Mouse (Mus musculus): ENCODE measurements around the gene Fgf3. TPM values are rescaled to one million over a fixed set of nuclear protein-coding genes. Genes with fewer than 3 reads are reported as not detected.
"Not testable (repeated sequence)": the region's sequence is repeated elsewhere in the genome, so short reads cannot be mapped to it uniquely, and the experiment has no call there.

The Fgf3 gene
- polyA plus RNA-seq, 1 experiment from 2014 or later, result 13.1 TPM

GRCm38 (mm10) chr7:144888564-144889299 is 50.8 kb downstream of the Fgf3 start:
- H3K27me3 ChIP-seq (replicated peaks; ENCODE audit: control insufficient read depth, insufficient read depth, low read length), result no peaks in the 10 kb centered on the region; the same call in 1 of the 2 replicates
- H3K4me3 ChIP-seq (ENCODE audit: low read length), result no peak overlapping the region
- no peaks in the 10 kb centered on the region for H3K9me3 ChIP-seq (ENCODE audit: control insufficient read depth, low read length)
- H3K4me1 ChIP-seq (ENCODE audit: control insufficient read depth, insufficient read depth, low read depth, low read length), result no peaks in the 10 kb centered on the region
- no peak overlapping the region for H3K4me2 ChIP-seq (ENCODE audit: low read length)
- H3K36me3 ChIP-seq (ENCODE audit: control insufficient read depth, insufficient read depth, low read length), result no peaks in the 10 kb centered on the region
- H3K9ac ChIP-seq (ENCODE audit: low read depth, low read length), result no peak overlapping the region
- ATAC-seq, result no peak
- WGBS, result 8% methylated on average over 18 of the region's 18 CpGs
- H3K27ac ChIP-seq (ENCODE audit: low read depth, low read length), result no peak overlapping the region

GRCm38 (mm10) chr7:144890661-144891060 is 52.8 kb downstream of the Fgf3 start:
- H3K27me3 ChIP-seq (replicated peaks; ENCODE audit: control insufficient read depth, insufficient read depth, low read length); H3K9me3 ChIP-seq (ENCODE audit: control insufficient read depth, low read length); H3K4me2 ChIP-seq (ENCODE audit: low read length); H3K36me3 ChIP-seq (ENCODE audit: control insufficient read depth, insufficient read depth, low read length); H3K9ac ChIP-seq (ENCODE audit: low read depth, low read length); ATAC-seq; H3K27ac ChIP-seq (ENCODE audit: low read depth, low read length); H3K4me3 ChIP-seq (ENCODE audit: low read length): not testable (repeated sequence)
- H3K4me1 ChIP-seq (ENCODE audit: control insufficient read depth, insufficient read depth, low read depth, low read length), result peaks cover 10% of the 10 kb centered on the region
- WGBS, result 86% methylated on average over 1 of the region's 1 CpGs

- H3K27me3 ChIP-seq (replicated peaks; ENCODE audit: control insufficient read depth, insufficient read depth, low read length), result peaks cover 6% of the 10 kb centered on the region
- no peak overlapping the region for H3K4me2 ChIP-seq (ENCODE audit: low read length)
- H3K4me3 ChIP-seq (ENCODE audit: low read length), result no peak overlapping the region
- ATAC-seq, result no peak
- H3K36me3 ChIP-seq (ENCODE audit: control insufficient read depth, insufficient read depth, low read length), result no peaks in the 10 kb centered on the region
- no peaks in the 10 kb centered on the region for H3K9me3 ChIP-seq (ENCODE audit: control insufficient read depth, low read length)
- no peak overlapping the region for H3K27ac ChIP-seq (ENCODE audit: low read depth, low read length)
- peaks cover 19% of the 10 kb centered on the region for H3K4me1 ChIP-seq (ENCODE audit: control insufficient read depth, insufficient read depth, low read depth, low read length)
- H3K9ac ChIP-seq (ENCODE audit: low read depth, low read length), result no peak overlapping the region
- WGBS, result 74% methylated on average over 2 of the region's 2 CpGs
These were observed 54.0 kb downstream of the Fgf3 start for GRCm38 (mm10) chr7:144891863-144892262.

GRCm38 (mm10) chr7:144892322-144892721 is 54.4 kb downstream of the Fgf3 start:
- no peaks in the 10 kb centered on the region for H3K36me3 ChIP-seq (ENCODE audit: control insufficient read depth, insufficient read depth, low read length)
- peaks cover 19% of the 10 kb centered on the region for H3K4me1 ChIP-seq (ENCODE audit: control insufficient read depth, insufficient read depth, low read depth, low read length)
- H3K4me2 ChIP-seq (ENCODE audit: low read length), result no peak overlapping the region
- WGBS, result 31% methylated on average over 6 of the region's 6 CpGs
- no peak for ATAC-seq
- H3K27ac ChIP-seq (ENCODE audit: low read depth, low read length), result no peak overlapping the region
- H3K9me3 ChIP-seq (ENCODE audit: control insufficient read depth, low read length), result no peaks in the 10 kb centered on the region
- H3K4me3 ChIP-seq (ENCODE audit: low read length), result no peak overlapping the region
- H3K9ac ChIP-seq (ENCODE audit: low read depth, low read length), result no peak overlapping the region
- peaks cover 8% of the 10 kb centered on the region for H3K27me3 ChIP-seq (replicated peaks; ENCODE audit: control insufficient read depth, insufficient read depth, low read length)

Other genes starting within 250 kb of the Fgf3 start
- gene Ano1, start 86.1 kb upstream of the Fgf3 start, polyA plus RNA-seq (2015; fragmentation: Nextera tagmentation; extraction: Ambion mirVana), result 5.2 and 5.7 TPM in 2 replicates
- gene Fgf4, start 9.3 kb downstream of the Fgf3 start, polyA plus RNA-seq (2015; fragmentation: Nextera tagmentation; extraction: Ambion mirVana), result not detected in 2 replicates
- gene Fgf15, start 58.4 kb downstream of the Fgf3 start, polyA plus RNA-seq (2015; fragmentation: Nextera tagmentation; extraction: Ambion mirVana), result 22.7 and 23.6 TPM in 2 replicates
- 29.7 and 32.5 TPM in 2 replicates for gene LTO1, start 77.0 kb downstream of the Fgf3 start, polyA plus RNA-seq (2015; fragmentation: Nextera tagmentation; extraction: Ambion mirVana)
- 31.0 and 33.5 TPM in 2 replicates for gene Ccnd1, start 101.8 kb downstream of the Fgf3 start, polyA plus RNA-seq (2015; fragmentation: Nextera tagmentation; extraction: Ambion mirVana)

All from hindbrain, embryonic 16.5 days (tissue).